8 mouse cellular contexts compared by ENCODE assay signal in genomic region chr4:118289960-118290415, GRCm38 (mm10). TPM values are rescaled to one million over a fixed set of nuclear protein-coding genes. Genes with fewer than 3 reads are reported as not detected.
DNase-seq lines count a peak whose midpoint lies in the region; ATAC-seq lines count a peak whose summit lies in the region.

No protein-coding gene starts in this region.

- H3K4me3 ChIP-seq in forebrain, embryonic 14.5 days (ENCODE audit: low read depth, low read length): peak overlapping the region; percentile 89
- H3K4me3 ChIP-seq in limb, embryonic 11.5 days (ENCODE audit: low read depth, low read length): peak overlapping the region; percentile 84
- peak overlapping the region; percentile 86 for H3K4me3 ChIP-seq in midbrain, embryonic 15.5 days

- under 1% methylated on average over 12 of the region's 12 CpGs for WGBS in forebrain, embryonic 14.5 days
- WGBS in limb, embryonic 11.5 days: 1% methylated on average over 12 of the region's 12 CpGs
- WGBS in midbrain, embryonic 15.5 days: under 1% methylated on average over 12 of the region's 12 CpGs

- peak overlapping the region; percentile 59 for H3K4me2 ChIP-seq in forebrain, embryonic 14.5 days (ENCODE audit: low read length)
- H3K4me2 ChIP-seq in limb, embryonic 11.5 days (ENCODE audit: low read depth, severe bottlenecking): peak overlapping the region; percentile 57
- H3K4me2 ChIP-seq in midbrain, embryonic 15.5 days: peak overlapping the region; percentile 85

- peak overlapping the region; percentile 93 for H3K9ac ChIP-seq in forebrain, embryonic 14.5 days (ENCODE audit: low read length)
- peak overlapping the region; percentile 94 for H3K9ac ChIP-seq in limb, embryonic 11.5 days (ENCODE audit: low read length)
- H3K9ac ChIP-seq in midbrain, embryonic 15.5 days: peak overlapping the region; percentile 87

- H3K27me3 ChIP-seq in forebrain, embryonic 14.5 days (replicated peaks; ENCODE audit: control insufficient read depth, insufficient read depth, low read length): no peaks in the 10 kb centered on the region
- no peaks in the 10 kb centered on the region for H3K27me3 ChIP-seq in limb, embryonic 11.5 days (ENCODE audit: control insufficient read depth, insufficient read depth, low read length)
- no peaks in the 10 kb centered on the region for H3K27me3 ChIP-seq in midbrain, embryonic 15.5 days (replicated peaks)

- ATAC-seq in forebrain, embryonic 14.5 days: peak; percentile 13; the same call in 1 of the 2 replicates
- ATAC-seq in limb, embryonic 11.5 days (ENCODE audit: insufficient number of reproducible peaks, low FRiP score, low TSS enrichment, low read depth): peak; percentile 10
- peak; percentile 12; the same call in 1 of the 2 replicates for ATAC-seq in midbrain, embryonic 15.5 days (replicated peaks)

- peak; percentile 61 for DNase-seq in retina, postnatal 1 day
- DNase-seq in retina, embryonic 14.5 days (ENCODE audit: low spot score): no peak
- peak; percentile 48 for DNase-seq in forebrain, embryonic 14.5 days (ENCODE audit: low spot score)
- DNase-seq in limb, embryonic 11.5 days (ENCODE audit: low spot score): peak; percentile 74
- DNase-seq in natural killer cell, adult 2 months (ENCODE audit: low spot score in 2 of 2): no peak
- DNase-seq in right cerebral cortex, postnatal 14 days: no peak
- DNase-seq in gastrocnemius, postnatal 4 days (ENCODE audit: low spot score in 2 of 2): no peak

- peaks cover 16% of the 10 kb centered on the region for H3K36me3 ChIP-seq in forebrain, embryonic 14.5 days (ENCODE audit: control insufficient read depth, insufficient read depth, low read length)
- no peaks in the 10 kb centered on the region for H3K36me3 ChIP-seq in limb, embryonic 11.5 days (ENCODE audit: control insufficient read depth, insufficient read depth, low read length)
- H3K36me3 ChIP-seq in midbrain, embryonic 15.5 days (replicated peaks): no peaks in the 10 kb centered on the region

- peaks cover 15% of the 10 kb centered on the region for H3K4me1 ChIP-seq in forebrain, embryonic 14.5 days (ENCODE audit: control insufficient read depth, insufficient read depth, low read length)
- peaks cover 12% of the 10 kb centered on the region for H3K4me1 ChIP-seq in limb, embryonic 11.5 days (ENCODE audit: control insufficient read depth, insufficient read depth, low read length)
- H3K4me1 ChIP-seq in midbrain, embryonic 15.5 days: peaks cover 32% of the 10 kb centered on the region

- peak overlapping the region; percentile 91 for H3K27ac ChIP-seq in forebrain, embryonic 14.5 days (ENCODE audit: low read depth, low read length)
- peak overlapping the region; percentile 87 for H3K27ac ChIP-seq in limb, embryonic 11.5 days (replicated peaks; ENCODE audit: low read depth, low read length)
- H3K27ac ChIP-seq in midbrain, embryonic 15.5 days: peak overlapping the region; percentile 89

- no peaks in the 10 kb centered on the region for H3K9me3 ChIP-seq in forebrain, embryonic 14.5 days (replicated peaks; ENCODE audit: control insufficient read depth, low read length)
- H3K9me3 ChIP-seq in limb, embryonic 11.5 days (ENCODE audit: control insufficient read depth, low read length): no peaks in the 10 kb centered on the region
- H3K9me3 ChIP-seq in midbrain, embryonic 15.5 days: no peaks in the 10 kb centered on the region

RNA-seq across cellular contexts. Expression of gene Ptprf, which starts 1.2 kb away (rescaled TPM):
- polyA plus RNA-seq in forebrain, embryonic 14.5 days (2014; fragmentation: Nextera tagmentation; extraction: Ambion mirVana): 42.0 and 50.2 TPM in 2 replicates
- polyA plus RNA-seq in limb, embryonic 11.5 days (2014; fragmentation: Nextera tagmentation; extraction: Ambion mirVana): 46.8 and 51.0 TPM in 2 replicates
- polyA plus RNA-seq in midbrain, embryonic 15.5 days (2015; fragmentation: Nextera tagmentation; extraction: Ambion mirVana): 93.9 and 94.2 TPM in 2 replicates
- 10 to 100 TPM; 28.9 to 30.0 TPM for total RNA-seq in gastrocnemius, postnatal 4 days (2021)

Comparison
In these comparisons a context has a peak if more than half of its experiments do, and no peak if none do; other contexts are left out.
1. DNase-seq: peak in retina, postnatal 1 day (single experiment), forebrain, embryonic 14.5 days (single experiment) and limb, embryonic 11.5 days (single experiment); none in retina, embryonic 14.5 days (single experiment), natural killer cell, adult 2 months (0 of 2), right cerebral cortex, postnatal 14 days (single experiment) and gastrocnemius, postnatal 4 days (0 of 2).
2. Peak in every context shown above with its lines, with median percentiles within 50 percentile points of each other: ATAC-seq, H3K27ac ChIP-seq, H3K4me2 ChIP-seq, H3K4me3 ChIP-seq and H3K9ac ChIP-seq.